Mouse (Mus musculus) ES-E14 (cell line): ENCODE measurements around the gene Metap1.

Experiments used
- CHD2 ChIP-seq: IDR thresholded peaks from 2 replicates; pipeline ENCODE4 v1.6.1; 2014; ENCODE audit warnings: mild to moderate bottlenecking, low read depth, low read length, inconsistent platforms
- HCFC1 ChIP-seq: IDR thresholded peaks from 2 replicates; pipeline ENCODE4 v1.6.1; 2012; ENCODE audit warnings: low read length, inconsistent platforms, borderline replicate concordance; ENCODE audit not compliant: insufficient read depth
- MAFK ChIP-seq: IDR thresholded peaks from 2 replicates; pipeline ENCODE4 v1.6.1; 2014; ENCODE audit warnings: mild to moderate bottlenecking, low read depth, low read length, inconsistent platforms; ENCODE audit not compliant: insufficient read depth
- ZC3H11A ChIP-seq: IDR thresholded peaks from 2 replicates; pipeline ENCODE4 v1.6.1; 2012; ENCODE audit warnings: low read depth, mild to moderate bottlenecking, inconsistent platforms, low read length, borderline replicate concordance
- ZNF384 ChIP-seq: IDR thresholded peaks from 2 replicates; pipeline ENCODE4 v1.6.1; 2012; ENCODE audit warnings: low read depth, low read length, inconsistent platforms

- TF ChIP-seq CHD2 (no peak), ZC3H11A (no peak), ZNF384 (no peak), HCFC1 (no peak), MAFK (no peak)
Measured at GRCm38 (mm10) chr3:138479489-138479888, 9.8 kb downstream of the Metap1 start.
